Mouse (Mus musculus) left cerebral cortex, adult 11 months (tissue): ENCODE data around the gene Pafah1b3.
"Not testable (repeated sequence)": the region's sequence is repeated elsewhere in the genome, so short reads cannot be mapped to it uniquely, and the experiment has no call there.

ENCODE experiments used
- DNase-seq: peaks from one replicate; pipeline ENCODE4 v3.0.0; 2022; ENCODE audit warnings: low spot score

The Pafah1b3 gene

GRCm38 (mm10) chr7:25267751-25268463 is 29.9 kb downstream of the Pafah1b3 start:
- DNase-seq, result peak; percentile 100

- peak; percentile 99 for DNase-seq
Observed at GRCm38 (mm10) chr7:25267301-25267750, 30.5 kb downstream of the Pafah1b3 start, which contains the start of gene Cic. Gene Cic (plus strand): TSS chr7:25267704.

GRCm38 (mm10) chr7:25266180-25266962 is 31.4 kb downstream of the Pafah1b3 start:
- DNase-seq, result no peak

GRCm38 (mm10) chr7:25265743-25266142 is 32.0 kb downstream of the Pafah1b3 start:
- DNase-seq, result not testable (repeated sequence)

- no peak for DNase-seq
Observed at GRCm38 (mm10) chr7:25263968-25264870, 33.6 kb downstream of the Pafah1b3 start.

GRCm38 (mm10) chr7:25261896-25262295 is 35.9 kb downstream of the Pafah1b3 start:
- no peak for DNase-seq

- DNase-seq, result no peak
Observed at GRCm38 (mm10) chr7:25251822-25252221, 46.0 kb downstream of the Pafah1b3 start.

- DNase-seq, result no peak
Observed at GRCm38 (mm10) chr7:25251071-25251791, 46.6 kb downstream of the Pafah1b3 start.

- DNase-seq, result peak; percentile 95
Observed at GRCm38 (mm10) chr7:25250141-25250972, 47.4 kb downstream of the Pafah1b3 start, which contains the start of gene Erf. Gene Erf (minus strand): TSS chr7:25250761.

- DNase-seq, result no peak
Observed at GRCm38 (mm10) chr7:25249314-25250140, 48.3 kb downstream of the Pafah1b3 start.

- DNase-seq, result no peak
Observed at GRCm38 (mm10) chr7:25248846-25249313, 48.9 kb downstream of the Pafah1b3 start.

GRCm38 (mm10) chr7:25248018-25248647 is 49.7 kb downstream of the Pafah1b3 start:
- DNase-seq, result peak; percentile 83

- DNase-seq, result no peak
Observed at GRCm38 (mm10) chr7:25247498-25247897, 50.3 kb downstream of the Pafah1b3 start.

GRCm38 (mm10) chr7:25246759-25247137 is 51.0 kb downstream of the Pafah1b3 start:
- DNase-seq, result no peak

- DNase-seq, result no peak
Observed at GRCm38 (mm10) chr7:25246079-25246758, 51.6 kb downstream of the Pafah1b3 start.
